Mouse (Mus musculus) midbrain, embryonic 10.5 days (tissue): ENCODE measurements at regions not wholly inside any gene's neighbourhood (a gene's known extent, or its start where the extent isn't known, plus 50 kb on each side); places are given as distances from the start of the nearest gene placed in this dataset.

Source experiments
- DNase-seq: peaks from one replicate; pipeline ENCODE4 v3.0.0-alpha.2; 2017; ENCODE audit warnings: low spot score
- H3K27ac ChIP-seq: fragments of 300-500 bp; sonication (generic); replicated peaks from 2 replicates; pipeline ENCODE4 v1.5.1; 2016; ENCODE audit warnings: mild to moderate bottlenecking
- H3K27me3 ChIP-seq: fragments of 300-500 bp; sonication (generic); 2 replicates; pipeline ENCODE4 v1.6.1; 2016; ENCODE audit warnings: low read depth, mild to moderate bottlenecking; ENCODE audit not compliant: poor library complexity, severe bottlenecking
- H3K36me3 ChIP-seq: fragments of 300-500 bp; sonication (generic); 2 replicates; pipeline ENCODE4 v1.6.1; 2016; ENCODE audit warnings: mild to moderate bottlenecking, moderate library complexity
- H3K4me1 ChIP-seq: fragments of 300-500 bp; sonication (generic); 2 replicates; pipeline ENCODE4 v1.6.1; 2016
- H3K4me3 ChIP-seq: fragments of 300-500 bp; sonication (generic); 2 replicates; pipeline ENCODE4 v1.5.1; 2016; ENCODE audit warnings: mild to moderate bottlenecking, moderate library complexity
- H3K9me3 ChIP-seq: fragments of 300-500 bp; sonication (generic); replicated peaks from 2 replicates; pipeline ENCODE4 v1.6.1; 2016; ENCODE audit warnings: mild to moderate bottlenecking
- WGBS: fragments of 180-500 bp; shearing (Covaris S2); methylation state at CpG from one replicate; pipeline ENCODE4 v1.1.7; 2016; 5-methylcytosine and 5-hydroxymethylcytosine counted together

- 95% methylated on average over 9 of the region's 9 CpGs for WGBS
- Histone ChIP-seq H3K27me3 (no peaks in the 10 kb centered on the region), H3K9me3 (no peaks in the 10 kb centered on the region), H3K27ac (no peak overlapping the region), H3K4me3 (no peak overlapping the region), H3K36me3 (no peaks in the 10 kb centered on the region), H3K4me1 (no peaks in the 10 kb centered on the region)
- DNase-seq = no peak
Measured at GRCm38 (mm10) chr1:147343276-147343953, 848.9 kb downstream of the Brinp3 start.

GRCm38 (mm10) chr1:147344027-147344426 is 849.5 kb downstream of the Brinp3 start:
- Histone ChIP-seq H3K36me3 (no peaks in the 10 kb centered on the region), H3K4me3 (no peak overlapping the region), H3K4me1 (no peaks in the 10 kb centered on the region), H3K9me3 (no peaks in the 10 kb centered on the region), H3K27me3 (no peaks in the 10 kb centered on the region), H3K27ac (no peak overlapping the region)
- no peak for DNase-seq
- WGBS = 85% methylated on average over 3 of the region's 3 CpGs
